Mouse (Mus musculus) Patski (cell line): ENCODE data around the gene Adgrl2. TPM values are rescaled to one million over a fixed set of nuclear protein-coding genes. Genes with fewer than 3 reads are reported as not detected.

Source experiments
- ATAC-seq: fragments of 100-300 bp; one replicate; pipeline ENCODE4 v1.8.0; 2021
- CTCF ChIA-PET: fragments of 350-600 bp; sonication (Branson Sonifier 250); formaldehyde crosslinking; loops from one replicate; lab custom pipeline; 2022; ENCODE audit warnings: inconsistent platforms; lab: Charles Lee
- POLR2A ChIA-PET: fragments of 350-600 bp; sonication (Branson Sonifier 250); formaldehyde crosslinking; loops from one replicate; lab custom pipeline; 2022; ENCODE audit warnings: antibody characterized with exemption, inconsistent platforms; lab: Charles Lee
- DNase-seq: peaks from one replicate; pipeline ENCODE4 v3.0.0-alpha.2; 2011; ENCODE audit warnings: low read depth, low spot score
- H3K27me3 ChIP-seq: fragments of 371-371 bp; one replicate; pipeline ENCODE4 v1.5.1; 2021
- CTCF ChIP-seq: fragments of 100-300 bp; IDR thresholded peaks from one replicate; pipeline ENCODE4 v1.5.1; 2021
- in situ Hi-C: fragments of 300-500 bp; cut with MboI; formaldehyde crosslinking; loops from 3 replicates; pipeline ENCODE4 v1.11.1; 2018; ENCODE audit warnings: low pct_unique_long_range_greater_than_20kb, mixed read lengths
- polyA plus RNA-seq: library from polyadenylated mRNA; unstranded; gene quantifications from one replicate; pipeline ENCODE4 v1.2.3, GENCODE M21; 2021

Gene Adgrl2
- polyA plus RNA-seq, 1 experiment from 2014 or later, result 107 TPM

DNA sequence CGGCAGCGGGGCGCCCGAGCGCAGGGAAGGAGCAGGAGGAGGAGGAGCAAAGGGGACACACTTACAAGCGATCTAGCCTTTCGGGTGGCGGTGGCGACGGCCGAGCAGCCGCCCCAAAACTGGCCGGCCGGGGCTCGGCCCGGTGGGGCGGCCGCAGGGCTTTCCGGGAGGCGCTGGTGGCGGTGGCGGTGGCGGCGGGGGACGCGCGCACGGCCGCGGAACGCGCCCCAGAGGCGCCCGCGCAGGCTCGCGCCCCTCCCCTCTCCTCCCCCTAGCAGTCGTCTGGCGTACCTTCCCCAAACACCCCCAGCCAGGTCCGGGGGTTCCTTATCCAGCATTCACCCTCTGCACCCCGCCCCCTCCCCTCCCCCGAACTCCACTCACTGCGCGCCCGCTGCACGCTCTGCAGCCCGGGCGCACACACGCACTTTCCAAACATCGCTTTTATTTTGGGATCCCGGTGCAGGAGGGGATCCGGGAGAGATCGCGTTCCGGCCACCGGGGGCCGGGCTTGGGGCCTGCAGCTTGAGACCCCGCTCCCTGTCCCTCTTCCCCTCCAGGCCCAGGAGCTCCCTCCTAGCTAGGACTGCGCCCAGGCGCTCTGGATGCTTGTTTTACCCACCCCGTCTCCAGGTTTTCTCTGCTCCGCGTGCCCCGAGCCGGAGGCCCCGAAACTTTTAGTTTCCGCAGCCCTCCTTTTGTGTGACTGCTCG, 381 bp downstream of the Adgrl2 start:
- no peak for DNase-seq
- peak; percentile 31 for ATAC-seq
- H3K27me3 ChIP-seq, result no peaks in the 10 kb centered on the region
- no peak for TF ChIP-seq CTCF
- in situ Hi-C loops, result loop anchor here (5.0 to 25.0 kb wide), 6 partner anchors 253 to 2003 kb away; no protein-coding TSS in a partner anchor
- ChIA-PET POLR2A (interaction anchor here (0.7 to 1.8 kb wide), 3 partner anchors 12 to 126 kb away, joined by 3 to 8 read pairs (median 3); no protein-coding TSS in a partner anchor), CTCF (interaction anchor here (0.9 to 2.4 kb wide), 7 partner anchors 14 to 1792 kb away, joined by 3 to 7 read pairs (median 4); no protein-coding TSS in a partner anchor)

DNA sequence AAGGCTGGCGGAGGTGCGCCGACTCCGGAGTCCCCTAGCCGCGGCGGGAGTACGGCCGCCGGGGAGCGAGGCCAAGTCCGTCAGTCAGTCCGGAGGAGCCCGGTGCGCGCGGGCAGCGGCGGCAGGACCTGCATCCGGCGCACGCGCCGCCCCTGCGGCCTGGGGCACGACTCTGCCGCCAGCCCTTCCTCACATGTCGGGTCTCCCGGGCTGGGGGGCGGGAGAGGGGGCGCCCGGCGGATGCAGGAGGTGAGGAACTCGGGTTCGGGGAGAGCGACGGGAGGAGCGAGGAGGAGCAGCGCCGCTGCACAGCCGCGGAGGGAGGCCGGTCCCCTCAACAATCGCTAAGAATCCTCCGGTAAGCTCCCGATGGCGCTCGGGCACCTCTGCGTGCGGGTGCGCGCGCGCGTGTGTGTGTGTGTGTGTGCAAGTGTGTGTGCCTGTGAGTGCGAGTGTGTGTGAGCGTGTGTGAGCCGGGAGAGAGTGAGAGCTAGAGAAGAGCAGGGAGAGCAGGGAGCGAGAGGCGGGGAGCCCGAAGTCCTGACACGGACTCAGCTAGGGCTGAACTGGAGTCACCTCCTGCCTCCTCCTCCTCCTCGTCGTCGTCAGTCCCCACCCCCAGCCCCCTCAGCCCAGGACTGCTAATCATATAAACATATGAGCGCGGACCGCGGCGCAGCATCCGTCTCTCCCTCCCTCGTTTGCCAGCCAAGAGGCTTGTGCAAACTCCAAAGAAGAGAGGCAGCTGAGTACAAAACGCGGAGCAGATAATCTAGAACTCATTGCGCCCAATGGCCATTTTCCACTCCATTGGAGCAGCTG, 1.1 kb downstream of the Adgrl2 start:
- no peak for DNase-seq
- ChIA-PET CTCF (interaction anchor here (0.9 to 1.1 kb wide), 2 partner anchors 360 to 456 kb away, joined by 3 to 4 read pairs; no protein-coding TSS in a partner anchor), POLR2A (interaction anchor here (0.7 to 1.8 kb wide), 2 partner anchors 11 to 127 kb away, joined by 3 to 8 read pairs; no protein-coding TSS in a partner anchor)
- in situ Hi-C loops, result loop anchor here (5.0 to 25.0 kb wide), 6 partner anchors 252 to 2002 kb away; no protein-coding TSS in a partner anchor
- no peak for TF ChIP-seq CTCF
- ATAC-seq, result peak; percentile 58
- no peaks in the 10 kb centered on the region for H3K27me3 ChIP-seq

DNA sequence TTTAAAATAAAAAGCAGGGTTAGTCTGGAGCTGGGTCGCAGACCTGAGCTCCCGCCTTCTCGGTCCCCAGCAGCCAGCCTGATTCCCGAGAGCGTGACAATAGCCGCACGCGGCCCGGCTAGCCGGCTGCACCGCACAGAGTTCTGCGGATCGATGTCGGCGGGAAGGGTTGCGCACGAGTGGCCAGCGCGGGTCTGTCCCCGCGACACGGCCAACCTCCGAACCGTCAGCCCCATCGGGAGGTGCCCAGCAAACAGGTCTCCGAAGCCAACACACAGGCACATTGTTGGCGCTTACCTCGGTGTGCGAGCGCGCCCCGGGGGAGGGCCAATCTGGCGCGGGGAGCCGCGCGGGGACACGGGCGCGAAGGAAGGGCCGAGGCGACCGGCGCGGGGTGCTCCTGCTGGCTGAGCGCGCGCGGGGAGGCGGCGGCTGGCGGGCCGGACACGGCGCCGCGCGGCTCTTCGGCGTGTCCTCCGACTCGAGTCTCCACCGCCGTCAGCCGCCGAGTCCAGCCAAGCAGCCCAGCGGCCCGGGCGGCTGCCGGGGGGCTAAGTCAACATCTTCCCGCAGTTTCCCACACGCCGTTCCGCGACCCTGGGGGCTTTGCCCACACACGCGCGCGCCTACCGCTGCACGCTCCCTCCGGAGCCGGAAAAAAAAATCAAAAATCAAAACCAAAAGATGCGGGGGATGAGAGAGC, 1.9 kb downstream of the Adgrl2 start:
- ATAC-seq (peak; percentile 1), DNase-seq (no peak)
- H3K27me3 ChIP-seq, result no peaks in the 10 kb centered on the region
- in situ Hi-C loops, result loop anchor here (5.0 to 25.0 kb wide), 6 partner anchors 251 to 2001 kb away; no protein-coding TSS in a partner anchor
- CTCF ChIA-PET, result interaction anchor here (0.7 kb wide), 1 partner anchor 484 kb away, joined by 3 read pairs; no protein-coding TSS in a partner anchor
- no peak for TF ChIP-seq CTCF
- POLR2A ChIA-PET, result interaction anchor here (0.7 kb wide), 1 partner anchor 128 kb away, joined by 3 read pairs; no protein-coding TSS in a partner anchor

GRCm38 (mm10) chr3:148987591-148988292, 2.6 kb downstream of the Adgrl2 start:
- in situ Hi-C loops, result loop anchor here (5.0 to 25.0 kb wide), 6 partner anchors 250 to 2000 kb away; no protein-coding TSS in a partner anchor
- ATAC-seq, result peak; percentile 75
- DNase-seq, result no peak
- no peaks in the 10 kb centered on the region for H3K27me3 ChIP-seq
- CTCF ChIA-PET, result interaction anchor here (0.7 to 1.0 kb wide), 3 partner anchors 153 to 984 kb away, joined by 3 read pairs; no protein-coding TSS in a partner anchor
- POLR2A ChIA-PET, result interaction anchor here (0.7 kb wide), 1 partner anchor 128 kb away, joined by 3 read pairs; no protein-coding TSS in a partner anchor
- TF ChIP-seq CTCF, result no peak

- POLR2A ChIA-PET, result no interaction called here
- ATAC-seq (peak; percentile 4), DNase-seq (no peak)
- TF ChIP-seq CTCF, result no peak
- in situ Hi-C loops, result loop anchor here (5.0 to 25.0 kb wide), 6 partner anchors 250 to 2000 kb away; no protein-coding TSS in a partner anchor
- CTCF ChIA-PET, result interaction anchor here (0.8 to 2.2 kb wide), 5 partner anchors 21 to 984 kb away, joined by 3 to 6 read pairs (median 3); no protein-coding TSS in a partner anchor
- H3K27me3 ChIP-seq, result no peaks in the 10 kb centered on the region
Measured at GRCm38 (mm10) chr3:148986894-148987590, 3.3 kb downstream of the Adgrl2 start.

- DNase-seq (no peak), ATAC-seq (no peak)
- no peak for TF ChIP-seq CTCF
- in situ Hi-C loops, result loop anchor here (5.0 to 25.0 kb wide), 6 partner anchors 249 to 1999 kb away; no protein-coding TSS in a partner anchor
- H3K27me3 ChIP-seq, result no peaks in the 10 kb centered on the region
- ChIA-PET CTCF (interaction anchor here (0.7 to 2.2 kb wide), 7 partner anchors 21 to 605 kb away, joined by 3 to 6 read pairs (median 3); no protein-coding TSS in a partner anchor), POLR2A (no interaction called here)
Measured at GRCm38 (mm10) chr3:148986296-148986893, 4.0 kb downstream of the Adgrl2 start.

GRCm38 (mm10) chr3:148984326-148984725, 6.0 kb downstream of the Adgrl2 start:
- DNase-seq (no peak), ATAC-seq (no peak)
- ChIA-PET POLR2A (interaction anchor here (0.7 kb wide), 1 partner anchor 92 kb away, joined by 4 read pairs; no protein-coding TSS in a partner anchor), CTCF (no interaction called here)
- no peaks in the 10 kb centered on the region for H3K27me3 ChIP-seq
- in situ Hi-C loops, result loop anchor here (10.0 to 25.0 kb wide), 5 partner anchors 320 to 1997 kb away; no protein-coding TSS in a partner anchor
- TF ChIP-seq CTCF, result no peak

DNA sequence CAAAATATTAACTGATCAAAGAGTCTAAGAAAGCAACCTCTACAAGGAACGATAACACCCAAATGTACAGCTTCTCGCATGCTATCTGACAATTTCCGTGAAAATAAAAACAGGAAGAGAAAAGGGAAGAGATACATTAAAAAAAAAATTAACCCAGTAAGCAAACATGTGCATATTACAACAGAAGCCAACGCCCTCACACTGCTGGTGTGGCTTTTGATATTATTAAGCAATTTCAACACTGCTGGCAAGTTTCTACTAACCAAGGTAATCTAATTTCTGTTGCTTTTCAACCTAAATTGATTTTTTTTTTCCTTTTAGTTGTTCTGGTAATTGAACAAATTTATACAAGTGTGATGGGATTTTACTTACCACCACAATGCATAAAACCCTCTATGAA, 8.0 kb downstream of the Adgrl2 start:
- no peaks in the 10 kb centered on the region for H3K27me3 ChIP-seq
- no peak for TF ChIP-seq CTCF
- no peak for DNase-seq
- ATAC-seq, result no peak
- CTCF ChIA-PET, result interaction anchor here (1.3 kb wide), 1 partner anchor 62 kb away, joined by 3 read pairs; no protein-coding TSS in a partner anchor
- POLR2A ChIA-PET, result interaction anchor here (0.6 kb wide), 3 partner anchors 9 to 1898 kb away, joined by 3 to 4 read pairs (median 4); no protein-coding TSS in a partner anchor
- in situ Hi-C loops, result loop anchor here (10.0 to 25.0 kb wide), 5 partner anchors 318 to 1995 kb away; no protein-coding TSS in a partner anchor
